ENCODE assay signal across 11 mouse cellular contexts in genomic region chr16:15119799-15120198, GRCm38 (mm10).
DNase-seq lines count a peak whose midpoint lies in the region; ATAC-seq lines count a peak whose summit lies in the region.
"Had no signal": no experiment of that assay in that cellular context is flagged by ENCODE, and none has a peak within 500 bp of the region (broad histone marks: within the 10 kb centered on the region; RNA-seq: fewer than 3 reads in every experiment).

No protein-coding gene starts in this region.

- intact Hi-C loops in gastrocnemius, postnatal 14 days (cut with DNase I; ENCODE audit: low total_unique reads), result no loop called here

- peaks cover 4% of the 10 kb centered on the region; the same call in 1 of the 2 replicates for H3K4me1 ChIP-seq in intestine, embryonic 15.5 days (replicated peaks)

- H3K27me3 ChIP-seq in intestine, embryonic 15.5 days (replicated peaks), result no peaks in the 10 kb centered on the region
- H3K27me3 ChIP-seq: embryonic facial prominence, embryonic 12.5 days had no signal

- H3K27ac ChIP-seq in intestine, embryonic 15.5 days, result no peak overlapping the region
- H3K27ac ChIP-seq: embryonic facial prominence, embryonic 12.5 days; hindbrain, embryonic 14.5 days had no signal

- no peak overlapping the region for H3K9ac ChIP-seq in intestine, embryonic 15.5 days
- H3K9ac ChIP-seq: embryonic facial prominence, embryonic 12.5 days; hindbrain, embryonic 14.5 days had no signal

- ATAC-seq in CD4-positive, CD25-positive, alpha-beta regulatory T cell, adult 4 months, result no peak
- no peak for ATAC-seq in megakaryocyte, adult 5-6 weeks (ENCODE audit: poor library complexity, severe bottlenecking)
- no peak for ATAC-seq in intestine, embryonic 15.5 days

- no peak overlapping the region for H3K4me3 ChIP-seq in intestine, embryonic 15.5 days (replicated peaks)
- H3K4me3 ChIP-seq: embryonic facial prominence, embryonic 12.5 days had no signal

- no peaks in the 10 kb centered on the region for H3K9me3 ChIP-seq in intestine, embryonic 15.5 days
- H3K9me3 ChIP-seq: embryonic facial prominence, embryonic 12.5 days; G1E had no signal

- H3K36me3 ChIP-seq in intestine, embryonic 15.5 days, result no peaks in the 10 kb centered on the region
- H3K36me3 ChIP-seq: embryonic facial prominence, embryonic 12.5 days; G1E had no signal

- peak; percentile 12 for DNase-seq in gastrocnemius, postnatal 10 days
- DNase-seq in gastrocnemius, postnatal 14 days, result no peak
- DNase-seq in 3134 (ENCODE audit: extremely low read depth, insufficient read length, low spot score) (peak; percentile 13), adipocyte (ENCODE audit: low spot score) (peak; percentile 74)
- DNase-seq in kidney, adult 9 months, result peak; percentile 37

- H3K4me2 ChIP-seq in intestine, embryonic 15.5 days (replicated peaks), result no peak overlapping the region
- H3K4me2 ChIP-seq: embryonic facial prominence, embryonic 12.5 days; hindbrain, embryonic 14.5 days had no signal

- WGBS in intestine, embryonic 15.5 days, result 74% methylated on average over 1 of the region's 1 CpGs
